Mouse (Mus musculus): ENCODE data around the gene Dync2h1. TPM values are rescaled to one million over a fixed set of nuclear protein-coding genes. Genes with fewer than 3 reads are reported as not detected.

Gene Dync2h1
- total and polyA plus RNA-seq, 2 experiments from 2014 or later, result 14.2 to 18.0 TPM

GRCm38 (mm10) chr9:6901620-6902019 lies 282.6 kb downstream of the Dync2h1 start:
- no peak overlapping the region for H3K4me3 ChIP-seq (ENCODE audit: low read depth, low read length)
- H3K27ac ChIP-seq (ENCODE audit: low read depth, low read length), result no peak overlapping the region
- no peaks in the 10 kb centered on the region for H3K9me3 ChIP-seq (ENCODE audit: low read length)
- H3K36me3 ChIP-seq (ENCODE audit: insufficient read depth, low read length), result no peaks in the 10 kb centered on the region
- no peaks in the 10 kb centered on the region for H3K27me3 ChIP-seq (ENCODE audit: insufficient read depth, low read length)
- no peak for TF ChIP-seq CTCF (IDR thresholded peaks at IDR 0.05)
- DNase-seq (ENCODE audit: low spot score) (no peak), ATAC-seq (ENCODE audit: low FRiP score) (no peak)
- H3K9ac ChIP-seq (replicated peaks; ENCODE audit: low read length, poor library complexity, severe bottlenecking), result no peak overlapping the region
- no peaks in the 10 kb centered on the region for H3K4me1 ChIP-seq (ENCODE audit: insufficient read depth, low read length)
- 83% methylated on average over 1 of the region's 1 CpGs for WGBS
- no peak overlapping the region for H3K4me2 ChIP-seq (ENCODE audit: low read depth, low read length, poor library complexity, severe bottlenecking)

DNA sequence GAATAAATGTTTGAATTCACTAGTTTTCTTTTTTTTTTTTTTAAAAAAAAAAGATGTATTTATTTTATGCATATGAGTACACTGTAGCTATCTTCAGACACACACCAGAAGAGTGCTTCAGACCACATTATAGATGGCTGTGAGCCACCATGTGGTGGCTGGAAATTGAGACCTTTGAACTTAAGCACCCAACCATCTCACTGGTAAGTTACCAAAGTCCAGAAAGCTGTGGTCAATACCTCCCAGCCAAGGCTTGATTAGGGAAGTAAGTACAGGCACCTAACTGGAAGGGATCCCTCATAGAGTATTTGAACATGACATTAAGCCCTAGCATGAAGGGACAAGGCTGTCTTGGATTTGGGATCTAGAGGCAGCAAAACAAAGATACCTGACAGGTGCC lies 292.9 kb downstream of the Dync2h1 start:
- DNase-seq (ENCODE audit: low spot score) (no peak), ATAC-seq (ENCODE audit: low FRiP score) (no peak)
- no peak overlapping the region for H3K4me2 ChIP-seq (ENCODE audit: low read depth, low read length, poor library complexity, severe bottlenecking)
- no peak overlapping the region for H3K9ac ChIP-seq (replicated peaks; ENCODE audit: low read length, poor library complexity, severe bottlenecking)
- no peaks in the 10 kb centered on the region for H3K4me1 ChIP-seq (ENCODE audit: insufficient read depth, low read length)
- no peak overlapping the region for H3K27ac ChIP-seq (ENCODE audit: low read depth, low read length)
- H3K4me3 ChIP-seq (ENCODE audit: low read depth, low read length), result no peak overlapping the region
- H3K27me3 ChIP-seq (ENCODE audit: insufficient read depth, low read length), result no peaks in the 10 kb centered on the region
- H3K36me3 ChIP-seq (ENCODE audit: insufficient read depth, low read length), result no peaks in the 10 kb centered on the region
- TF ChIP-seq CTCF (IDR thresholded peaks at IDR 0.05), result no peak
- H3K9me3 ChIP-seq (ENCODE audit: low read length), result no peaks in the 10 kb centered on the region

DNA sequence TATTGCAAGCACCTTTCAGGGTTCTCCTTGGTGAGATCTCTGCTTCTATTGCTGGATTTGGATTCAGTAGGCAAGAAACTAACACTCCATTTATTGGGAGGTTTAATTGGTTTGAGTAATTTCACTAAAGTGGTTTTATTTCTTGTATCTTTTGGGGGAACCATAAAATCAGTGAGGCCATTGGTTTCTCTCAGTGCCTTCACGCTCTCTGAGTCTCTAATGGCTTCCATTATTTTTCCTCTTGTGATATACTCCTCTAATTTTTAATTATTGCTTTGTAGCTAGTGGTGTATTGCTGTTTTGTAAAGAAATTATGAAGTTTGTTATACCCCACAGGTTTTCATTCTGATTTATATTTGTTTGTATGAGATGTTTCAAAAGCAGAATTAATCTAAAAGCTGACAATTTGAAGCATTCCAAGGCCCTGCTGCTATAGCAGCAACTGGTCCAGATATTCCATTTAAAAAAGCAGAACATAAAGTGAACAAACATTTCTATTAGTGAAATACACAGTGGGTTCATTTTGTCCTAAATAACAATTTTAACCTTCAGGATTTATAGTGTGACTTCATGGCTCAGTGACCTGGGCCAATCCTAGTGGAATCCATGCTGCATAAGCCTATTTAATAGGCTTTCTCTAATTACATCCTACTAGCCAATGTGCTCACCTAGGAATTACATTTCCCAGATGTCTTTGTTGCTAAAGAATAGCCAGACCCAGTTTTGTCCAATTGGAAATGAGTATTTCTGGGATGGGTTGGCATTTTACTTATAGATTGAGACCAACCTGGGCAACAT lies 302.9 kb downstream of the Dync2h1 start:
- Histone ChIP-seq H3K4me3 (ENCODE audit: low read depth, low read length) (no peak overlapping the region), H3K9me3 (ENCODE audit: low read length) (no peaks in the 10 kb centered on the region), H3K36me3 (ENCODE audit: insufficient read depth, low read length) (no peaks in the 10 kb centered on the region), H3K27me3 (ENCODE audit: insufficient read depth, low read length) (no peaks in the 10 kb centered on the region), H3K4me2 (ENCODE audit: low read depth, low read length, poor library complexity, severe bottlenecking) (no peak overlapping the region), H3K27ac (ENCODE audit: low read depth, low read length) (no peak overlapping the region), H3K9ac (replicated peaks; ENCODE audit: low read length, poor library complexity, severe bottlenecking) (no peak overlapping the region), H3K4me1 (ENCODE audit: insufficient read depth, low read length) (no peaks in the 10 kb centered on the region)
- no peak for DNase-seq (ENCODE audit: low spot score)
- 74% methylated on average over 1 of the region's 1 CpGs for WGBS
- TF ChIP-seq CTCF (IDR thresholded peaks at IDR 0.05), result no peak
- ATAC-seq (ENCODE audit: low FRiP score), result no peak

Other genes starting within 250 kb of the Dync2h1 start
- gene Dcun1d5, start 74 bp upstream of the Dync2h1 start, total RNA-seq (2014; rRNA removed), result 91.5 and 110 TPM in 2 replicates
- gene Dcun1d5, start 74 bp upstream of the Dync2h1 start, polyA plus RNA-seq (2015; fragmentation: Nextera tagmentation; extraction: Ambion mirVana), result 71.0 and 83.1 TPM in 2 replicates
- 0.47 TPM in 1 of 2 replicates, not detected in the other for gene Mmp13, start 88.1 kb upstream of the Dync2h1 start, total RNA-seq (2014; rRNA removed)
- 0.07 TPM in 1 of 2 replicates, not detected in the other for gene Mmp13, start 88.1 kb upstream of the Dync2h1 start, polyA plus RNA-seq (2015; fragmentation: Nextera tagmentation; extraction: Ambion mirVana)
- not detected in 2 replicates for gene Mmp12, start 159.9 kb upstream of the Dync2h1 start, total RNA-seq (2014; rRNA removed)
- gene Mmp12, start 159.9 kb upstream of the Dync2h1 start, polyA plus RNA-seq (2015; fragmentation: Nextera tagmentation; extraction: Ambion mirVana), result not detected in 2 replicates
- not detected in 2 replicates for gene Mmp1b, start 203.6 kb upstream of the Dync2h1 start, total RNA-seq (2014; rRNA removed)
- gene Mmp1b, start 203.6 kb upstream of the Dync2h1 start, polyA plus RNA-seq (2015; fragmentation: Nextera tagmentation; extraction: Ambion mirVana), result not detected in 2 replicates

Measured in midbrain, postnatal 0 days (tissue).